ENCODE assay signal across 20 mouse cellular contexts in genomic region chr4:139167107-139167506, GRCm38 (mm10). TPM values are rescaled to one million over a fixed set of nuclear protein-coding genes. Genes with fewer than 3 reads are reported as not detected.
DNase-seq lines count a peak whose midpoint lies in the region; ATAC-seq and TF ChIP-seq lines count a peak whose summit lies in the region.
"Had no signal": no experiment of that assay in that cellular context is flagged by ENCODE, and none has a peak within 500 bp of the region (broad histone marks: within the 10 kb centered on the region; RNA-seq: fewer than 3 reads in every experiment).

No protein-coding gene starts in this region.

- intact Hi-C loops in gastrocnemius, postnatal 36 days (cut with DNase I): no loop called here
- intact Hi-C loops in heart, postnatal 36 days (cut with DNase I): no loop called here

- no peak overlapping the region for H3K9ac ChIP-seq in limb, embryonic 14.5 days (ENCODE audit: low read depth, low read length, severe bottlenecking)
- H3K9ac ChIP-seq: embryonic facial prominence, embryonic 13.5 days; forebrain, embryonic 13.5 days; forebrain, postnatal 0 days; hindbrain, embryonic 13.5 days had no signal

- no peak for TF ChIP-seq POLR2A in limb, embryonic 14.5 days (IDR thresholded peaks at IDR 0.05; ENCODE audit: borderline replicate concordance, extremely low read depth, insufficient read depth, insufficient read length)

- no peaks in the 10 kb centered on the region for H3K36me3 ChIP-seq in limb, embryonic 10.5 days
- no peaks in the 10 kb centered on the region for H3K36me3 ChIP-seq in limb, embryonic 14.5 days (ENCODE audit: control insufficient read depth, insufficient read depth, low read length)
- H3K36me3 ChIP-seq: embryonic facial prominence, embryonic 13.5 days; G1E; hindbrain, embryonic 13.5 days had no signal

- ATAC-seq in limb, embryonic 14.5 days (ENCODE audit: low FRiP score, low read depth): peak; percentile 41; the same call in 1 of the 2 replicates
- ATAC-seq: CD4-positive, CD25-positive, alpha-beta regulatory T cell, adult 4 months; forebrain, embryonic 13.5 days; forebrain, postnatal 0 days; hindbrain, postnatal 0 days had no signal

- H3K4me1 ChIP-seq in limb, embryonic 10.5 days: peaks cover 20% of the 10 kb centered on the region
- H3K4me1 ChIP-seq in limb, embryonic 14.5 days (ENCODE audit: control insufficient read depth, insufficient read depth, low read length): peaks cover 10% of the 10 kb centered on the region; the same call in 1 of the 2 replicates
- H3K4me1 ChIP-seq: forebrain, embryonic 13.5 days; hindbrain, embryonic 13.5 days had no signal

- WGBS in limb, embryonic 10.5 days: 44% methylated on average over 8 of the region's 8 CpGs
- WGBS in limb, embryonic 14.5 days: 27% methylated on average over 8 of the region's 8 CpGs

- H3K9me3 ChIP-seq in limb, embryonic 10.5 days (replicated peaks): no peaks in the 10 kb centered on the region
- H3K9me3 ChIP-seq in limb, embryonic 14.5 days (ENCODE audit: control insufficient read depth, low read length): no peaks in the 10 kb centered on the region
- H3K9me3 ChIP-seq: embryonic facial prominence, embryonic 13.5 days; forebrain, embryonic 13.5 days; G1E; hindbrain, embryonic 13.5 days had no signal

- no peak overlapping the region for H3K4me3 ChIP-seq in limb, embryonic 10.5 days
- no peak overlapping the region for H3K4me3 ChIP-seq in limb, embryonic 14.5 days (replicated peaks; ENCODE audit: low read length)
- H3K4me3 ChIP-seq: embryonic facial prominence, embryonic 13.5 days; forebrain, embryonic 13.5 days; hindbrain, embryonic 13.5 days had no signal

- no peak overlapping the region; the same call in 1 of the 2 replicates for H3K27ac ChIP-seq in limb, embryonic 10.5 days
- no peak overlapping the region; the same call in 1 of the 2 replicates for H3K27ac ChIP-seq in limb, embryonic 14.5 days (replicated peaks; ENCODE audit: low read depth, low read length)
- H3K27ac ChIP-seq: embryonic facial prominence, embryonic 13.5 days; forebrain, embryonic 13.5 days; hindbrain, embryonic 13.5 days; hindbrain, postnatal 0 days had no signal

- no peak overlapping the region for H3K4me2 ChIP-seq in limb, embryonic 14.5 days (replicated peaks; ENCODE audit: low read depth, low read length, severe bottlenecking)
- H3K4me2 ChIP-seq: embryonic facial prominence, embryonic 13.5 days; forebrain, embryonic 13.5 days; hindbrain, embryonic 13.5 days had no signal

- DNase-seq in gastrocnemius, adult 18-20 months (ENCODE audit: low spot score): peak; percentile 42
- DNase-seq in gastrocnemius, postnatal 36 days: no peak
- peak; percentile 84 for DNase-seq in heart, adult 11 months
- no peak for DNase-seq in heart, postnatal 36 days
- DNase-seq in limb, embryonic 10.5 days (ENCODE audit: low spot score): peak; percentile 38
- DNase-seq in limb, embryonic 14.5 days (ENCODE audit: low spot score): no peak
- DNase-seq in thymus, postnatal 36 days: no peak
- DNase-seq: adrenal gland, postnatal 10 days; B cell, adult 2 months; cerebellum, adult 11-12 months; cerebellum, adult 9-10 months; cerebellum, postnatal 25 days; forebrain, postnatal 0 days; heart, postnatal 10 days had no signal

- no peaks in the 10 kb centered on the region for H3K27me3 ChIP-seq in limb, embryonic 10.5 days (ENCODE audit: low read depth, poor library complexity, severe bottlenecking)
- H3K27me3 ChIP-seq in limb, embryonic 14.5 days (ENCODE audit: control insufficient read depth, insufficient read depth, low read length): no peaks in the 10 kb centered on the region
- H3K27me3 ChIP-seq: embryonic facial prominence, embryonic 13.5 days; forebrain, embryonic 13.5 days; hindbrain, embryonic 13.5 days had no signal

RNA-seq across cellular contexts. Expression of gene Capzb, which starts 25.6 kb away (rescaled TPM):
- total RNA-seq in gastrocnemius, adult 18-20 months (2021): 100 to 1,000 TPM; 416 to 422 TPM
- total RNA-seq in gastrocnemius, postnatal 36 days (2021): 100 to 1,000 TPM; 499 to 554 TPM
- 100 to 1,000 TPM; 393 to 443 TPM for total RNA-seq in heart, postnatal 36 days (2021)
- 385 and 390 TPM in 2 replicates for polyA plus RNA-seq in limb, embryonic 10.5 days (2016; fragmentation: Nextera tagmentation; extraction: Ambion mirVana)
- polyA plus RNA-seq in limb, embryonic 14.5 days (2012; rRNA removed): 177 and 198 TPM in 2 replicates
- 284 TPM in 2 replicates for polyA plus RNA-seq in limb, embryonic 14.5 days (2014; fragmentation: Nextera tagmentation; extraction: Ambion mirVana)

RNA-seq across cellular contexts. Expression of gene Minos1, which starts 36.2 kb away (rescaled TPM):
- total RNA-seq in gastrocnemius, adult 18-20 months (2021): 100 to 1,000 TPM; 310 to 342 TPM
- 100 to 1,000 TPM; 353 to 374 TPM for total RNA-seq in gastrocnemius, postnatal 36 days (2021)
- 100 to 1,000 TPM; 679 to 769 TPM for total RNA-seq in heart, postnatal 36 days (2021)
- polyA plus RNA-seq in limb, embryonic 10.5 days (2016; fragmentation: Nextera tagmentation; extraction: Ambion mirVana): 393 and 402 TPM in 2 replicates
- polyA plus RNA-seq in limb, embryonic 14.5 days (2012; rRNA removed): 122 and 178 TPM in 2 replicates
- polyA plus RNA-seq in limb, embryonic 14.5 days (2014; fragmentation: Nextera tagmentation; extraction: Ambion mirVana): 460 and 510 TPM in 2 replicates

Comparison
In these comparisons a context has a peak if more than half of its experiments do, and no peak if none do; other contexts are left out.
1. DNase-seq: peak in gastrocnemius, adult 18-20 months (single experiment), heart, adult 11 months (single experiment) and limb, embryonic 10.5 days (single experiment); none in gastrocnemius, postnatal 36 days (0 of 2), heart, postnatal 36 days (0 of 2), limb, embryonic 14.5 days (single experiment) and thymus, postnatal 36 days (0 of 2).